ENCODE assay signal across 7 mouse cellular contexts in the genomic region with DNA sequence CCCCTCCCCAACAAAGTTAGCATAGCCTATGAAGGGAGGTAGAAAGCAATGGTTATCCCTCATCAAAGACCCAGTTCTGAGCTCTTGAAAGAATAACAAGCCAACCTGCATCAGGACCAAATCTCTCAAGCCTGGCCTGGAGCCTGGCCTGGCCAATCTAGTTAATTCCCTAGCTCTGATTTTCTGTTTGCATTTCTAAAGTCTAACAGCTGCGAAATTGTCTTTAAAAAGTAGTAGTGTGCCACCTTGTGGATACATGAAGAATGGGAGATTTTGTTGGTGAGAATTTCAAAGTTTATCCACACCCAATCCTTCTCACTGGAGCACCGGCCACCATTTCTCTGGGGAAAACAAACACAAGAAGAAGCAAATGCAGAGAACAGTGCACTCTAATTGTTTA. TPM values are rescaled to one million over a fixed set of nuclear protein-coding genes. Genes with fewer than 3 reads are reported as not detected.
DNase-seq lines count a peak whose midpoint lies in the region; ATAC-seq lines count a peak whose summit lies in the region.

No protein-coding gene starts in this region.

- DNase-seq in left cerebral cortex, postnatal 25 days (ENCODE audit: low spot score in 2 of 2), result peak; percentile 22 to 46
- no peak for DNase-seq in left cerebral cortex, postnatal 36 days (ENCODE audit: low spot score in 2 of 2)
- DNase-seq in MN1 (ENCODE audit: low spot score), result peak; percentile 30
- peak; percentile 36 for DNase-seq in lung, postnatal 25 days (ENCODE audit: low spot score)
- no peak for DNase-seq in gastrocnemius, postnatal 25 days
- DNase-seq in gastrocnemius, adult 8-10 months (ENCODE audit: low spot score in 2 of 2), result no peak

- peak; percentile 48 for ATAC-seq in common myeloid progenitor, adult 5-6 weeks (replicated peaks; ENCODE audit: low read depth, poor library complexity, severe bottlenecking)

- intact Hi-C loops in left cerebral cortex, postnatal 25 days (cut with DNase I), result loop anchor here (1.0 to 10.0 kb wide), 3 partner anchors 264 to 584 kb away; no protein-coding TSS in a partner anchor
- intact Hi-C loops in left cerebral cortex, postnatal 36 days (cut with DNase I), result loop anchor here (1.0 kb wide), 1 partner anchor 264 kb away; no protein-coding TSS in a partner anchor

RNA-seq across cellular contexts. Expression of gene Rfk, which starts 5.4 kb away (rescaled TPM):
- total RNA-seq in left cerebral cortex, postnatal 25 days (2021), result 10 to 100 TPM; 62.4 to 64.0 TPM
- 10 to 100 TPM; 57.0 to 64.5 TPM for total RNA-seq in left cerebral cortex, postnatal 36 days (2021)
- 29.3 and 30.9 TPM in 2 replicates for total RNA-seq in common myeloid progenitor, adult 5-6 weeks (2017)
- total RNA-seq in gastrocnemius, postnatal 25 days (2021), result 10 to 100 TPM; 56.8 to 57.7 TPM
- 10 to 100 TPM; 62.5 to 85.5 (median 68.7) TPM for total RNA-seq in gastrocnemius, adult 8-10 months (2022)

RNA-seq across cellular contexts. Expression of gene Gcnt1, which starts 15.8 kb away (rescaled TPM):
- total RNA-seq in left cerebral cortex, postnatal 25 days (2021), result 1 to 10 TPM; 2.0 to 2.3 TPM
- 1 to 10 TPM; 2.0 to 2.2 TPM for total RNA-seq in left cerebral cortex, postnatal 36 days (2021)
- 23.8 and 26.2 TPM in 2 replicates for total RNA-seq in common myeloid progenitor, adult 5-6 weeks (2017)
- under 1 TPM; 0.51 to 0.99 TPM for total RNA-seq in gastrocnemius, postnatal 25 days (2021)
- under 1 TPM; 0.24 to 0.58 (median 0.45) TPM for total RNA-seq in gastrocnemius, adult 8-10 months (2022)

Comparison
In these comparisons a context has a peak if more than half of its experiments do, and no peak if none do; other contexts are left out.
1. DNase-seq: peak in left cerebral cortex, postnatal 25 days (2 of 2), MN1 (single experiment) and lung, postnatal 25 days (single experiment); none in left cerebral cortex, postnatal 36 days (0 of 2), gastrocnemius, postnatal 25 days (single experiment) and gastrocnemius, adult 8-10 months (0 of 2).